Mouse (Mus musculus) G1E (cell line): ENCODE measurements around the gene Tcp11. TPM values are rescaled to one million over a fixed set of nuclear protein-coding genes. Genes with fewer than 3 reads are reported as not detected.
A peak's percentile ranks its signal among the peaks of the same experiment; 100 is the strongest.

Source experiments
- ATAC-seq: 2 replicates; pipeline ENCODE4 v1.8.0; 2016; ENCODE audit warnings: mild to moderate bottlenecking; ENCODE audit not compliant: insufficient number of reproducible peaks, poor library complexity, low FRiP score, severe bottlenecking; ENCODE audit errors: extremely low read depth
- DNase-seq: peaks from one replicate; pipeline ENCODE4 v3.0.0; 2012; ENCODE audit warnings: low spot score
- H3K27me3 ChIP-seq: 2 replicates; pipeline ENCODE4 v1.6.1; 2012; ENCODE audit warnings: mild to moderate bottlenecking, low read length, inconsistent platforms; ENCODE audit not compliant: insufficient read depth
- H3K36me3 ChIP-seq: replicated peaks from 2 replicates; pipeline ENCODE3; 2012; ENCODE audit warnings: mild to moderate bottlenecking, inconsistent platforms
- H3K4me1 ChIP-seq: 2 replicates; pipeline ENCODE4 v1.6.1; 2012; ENCODE audit warnings: low read depth, low read length, inconsistent platforms, mixed read lengths; ENCODE audit not compliant: insufficient read depth
- H3K4me3 ChIP-seq: 2 replicates; pipeline ENCODE4 v1.5.1; 2012; ENCODE audit warnings: low read depth, mild to moderate bottlenecking, inconsistent platforms, low read length, moderate library complexity, mixed read lengths
- H3K9me3 ChIP-seq: replicated peaks from 2 replicates; pipeline ENCODE4 v1.6.1; 2012; ENCODE audit warnings: inconsistent platforms
- CTCF ChIP-seq: IDR thresholded peaks from 2 replicates; pipeline ENCODE4 v1.5.1; 2012; ENCODE audit warnings: low read depth, low read length, inconsistent platforms, mixed read lengths
- GATA1 ChIP-seq: IDR thresholded peaks from 2 replicates; pipeline ENCODE4 v1.6.1; 2012; ENCODE audit warnings: borderline replicate concordance, low read length, inconsistent platforms, mixed read lengths
- GATA2 ChIP-seq: IDR thresholded peaks from 2 replicates; pipeline ENCODE4 v1.6.1; 2012; ENCODE audit warnings: low read depth, low read length, inconsistent platforms, borderline replicate concordance
- POLR2AphosphoS5 ChIP-seq: IDR thresholded peaks from 2 replicates; pipeline ENCODE4 v1.6.1; 2012; ENCODE audit warnings: low read depth, low read length, inconsistent platforms; ENCODE audit not compliant: insufficient replicate concordance
- TAL1 ChIP-seq: conservative IDR thresholded peaks from 2 replicates; pipeline ENCODE4 v1.6.1; 2012; ENCODE audit warnings: low read depth, low read length, inconsistent platforms, mixed read lengths
- polyA plus RNA-seq: library from polyadenylated mRNA; stranded (reverse); fragments of >175 nt; gene quantifications from 2 replicates; pipeline ENCODE4 v1.2.3, GENCODE M21; 2012
- total RNA-seq, 2 experiments: library from RNA; stranded (forward) in 1 of 2; stranded (reverse) in 1 of 2; fragments of 200-1000 nt in 1 of 2; fragments of >200 nt in 1 of 2; fragmentation: Nextera tagmentation in 1 of 2; gene quantifications; 2 replicates each; pipeline ENCODE4 v1.2.3; 2014 to 2017

Gene Tcp11
- total and polyA plus RNA-seq, 3 experiments: not detected

GRCm38 (mm10) chr17:28081385-28081784, 946 bp upstream of the Tcp11 start:
- no peaks in the 10 kb centered on the region for H3K36me3 ChIP-seq
- DNase-seq (no peak), ATAC-seq (no peak)
- H3K27me3 ChIP-seq: peaks cover 25% of the 10 kb centered on the region
- H3K9me3 ChIP-seq: peaks cover 3% of the 10 kb centered on the region; the same call in 1 of the 2 replicates
- H3K4me1 ChIP-seq: peaks cover 26% of the 10 kb centered on the region
- TF ChIP-seq TAL1 (no peak), GATA1 (no peak), CTCF (no peak), GATA2 (no peak), POLR2AphosphoS5 (no peak)
- H3K4me3 ChIP-seq: no peak overlapping the region

GRCm38 (mm10) chr17:28080817-28081165, 352 bp upstream of the Tcp11 start:
- no peaks in the 10 kb centered on the region for H3K36me3 ChIP-seq
- H3K27me3 ChIP-seq: peaks cover 25% of the 10 kb centered on the region
- peaks cover 3% of the 10 kb centered on the region; the same call in 1 of the 2 replicates for H3K9me3 ChIP-seq
- peaks cover 26% of the 10 kb centered on the region for H3K4me1 ChIP-seq
- DNase-seq (no peak), ATAC-seq (no peak)
- TF ChIP-seq GATA1 (no peak), GATA2 (no peak), CTCF (no peak), POLR2AphosphoS5 (no peak), TAL1 (no peak)
- no peak overlapping the region for H3K4me3 ChIP-seq

GRCm38 (mm10) chr17:28079618-28080017, 821 bp downstream of the Tcp11 start:
- Histone ChIP-seq H3K4me3 (peak overlapping the region; percentile 30; the same call in 1 of the 2 replicates), H3K27me3 (peaks cover 27% of the 10 kb centered on the region), H3K4me1 (peaks cover 21% of the 10 kb centered on the region), H3K36me3 (no peaks in the 10 kb centered on the region), H3K9me3 (peaks cover 3% of the 10 kb centered on the region; the same call in 1 of the 2 replicates)
- TF ChIP-seq CTCF (0 out of 2 replicates have a peak, but pooled peaks have one; percentile 14), GATA2 (no peak)
- peak; percentile 35 for DNase-seq
- no peak for ATAC-seq

GRCm38 (mm10) chr17:28078028-28078427, 2.4 kb downstream of the Tcp11 start:
- no peaks in the 10 kb centered on the region for H3K36me3 ChIP-seq
- H3K4me1 ChIP-seq: peaks cover 18% of the 10 kb centered on the region
- no peak for ATAC-seq
- DNase-seq: no peak
- H3K9me3 ChIP-seq: peaks cover 3% of the 10 kb centered on the region; the same call in 1 of the 2 replicates
- peaks cover 27% of the 10 kb centered on the region for H3K27me3 ChIP-seq
- TF ChIP-seq GATA1 (no peak), CTCF (no peak), GATA2 (no peak), TAL1 (no peak), POLR2AphosphoS5 (no peak)
- H3K4me3 ChIP-seq: no peak overlapping the region

- Histone ChIP-seq H3K9me3 (no peaks in the 10 kb centered on the region), H3K27me3 (peaks cover 25% of the 10 kb centered on the region), H3K4me1 (no peaks in the 10 kb centered on the region), H3K4me3 (no peak overlapping the region), H3K36me3 (no peaks in the 10 kb centered on the region)
- TF ChIP-seq TAL1 (no peak), GATA1 (no peak), POLR2AphosphoS5 (no peak), CTCF (no peak), GATA2 (no peak)
- ATAC-seq: no peak
- DNase-seq: no peak
Measured at GRCm38 (mm10) chr17:28074486-28074885, 6.0 kb downstream of the Tcp11 start.

DNA sequence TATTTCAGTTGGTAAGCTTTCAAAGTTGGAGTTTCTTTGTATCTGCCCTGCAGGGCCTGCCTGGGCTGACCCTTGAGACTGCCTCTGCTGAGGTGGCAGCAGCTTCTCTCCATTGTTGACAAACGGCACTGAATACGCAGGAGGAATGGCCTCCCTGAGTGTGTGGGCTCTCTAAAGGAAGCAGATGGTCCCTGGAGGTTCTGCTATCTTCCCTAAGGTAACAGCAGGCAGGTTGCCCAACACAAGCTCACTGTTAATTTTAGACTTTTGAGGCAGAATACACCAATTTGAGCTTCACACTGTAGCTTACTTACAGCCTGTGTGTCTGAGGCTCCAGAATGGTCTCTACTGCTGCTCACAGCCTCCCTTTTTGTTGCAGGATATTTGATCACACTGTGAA, 7.7 kb downstream of the Tcp11 start:
- Histone ChIP-seq H3K4me3 (no peak overlapping the region), H3K27me3 (peaks cover 25% of the 10 kb centered on the region), H3K9me3 (no peaks in the 10 kb centered on the region), H3K36me3 (no peaks in the 10 kb centered on the region), H3K4me1 (no peaks in the 10 kb centered on the region)
- TF ChIP-seq GATA1: no peak
- no peak for TF ChIP-seq CTCF
- no peak for TF ChIP-seq GATA2
- TF ChIP-seq POLR2AphosphoS5: no peak
- no peak for TF ChIP-seq TAL1
- no peak for DNase-seq
- ATAC-seq: no peak

GRCm38 (mm10) chr17:28070256-28070655, 10.2 kb downstream of the Tcp11 start:
- TF ChIP-seq TAL1 (no peak), GATA2 (no peak), CTCF (no peak), GATA1 (no peak), POLR2AphosphoS5 (no peak)
- Histone ChIP-seq H3K36me3 (no peaks in the 10 kb centered on the region), H3K9me3 (no peaks in the 10 kb centered on the region), H3K27me3 (peaks cover 35% of the 10 kb centered on the region), H3K4me1 (no peaks in the 10 kb centered on the region), H3K4me3 (no peak overlapping the region)
- no peak for DNase-seq
- no peak for ATAC-seq
